Mouse (Mus musculus) left cerebral cortex, adult 9 months (tissue): Measurements from ENCODE around the gene Baiap2.
A peak's percentile ranks its signal among the peaks of the same experiment; 100 is the strongest.

Experiments used
- DNase-seq, 2 experiments: peaks; one replicate each; pipeline ENCODE4 v3.0.0; 2022; ENCODE audit warnings: low spot score in 2 of 2

Gene Baiap2

DNA sequence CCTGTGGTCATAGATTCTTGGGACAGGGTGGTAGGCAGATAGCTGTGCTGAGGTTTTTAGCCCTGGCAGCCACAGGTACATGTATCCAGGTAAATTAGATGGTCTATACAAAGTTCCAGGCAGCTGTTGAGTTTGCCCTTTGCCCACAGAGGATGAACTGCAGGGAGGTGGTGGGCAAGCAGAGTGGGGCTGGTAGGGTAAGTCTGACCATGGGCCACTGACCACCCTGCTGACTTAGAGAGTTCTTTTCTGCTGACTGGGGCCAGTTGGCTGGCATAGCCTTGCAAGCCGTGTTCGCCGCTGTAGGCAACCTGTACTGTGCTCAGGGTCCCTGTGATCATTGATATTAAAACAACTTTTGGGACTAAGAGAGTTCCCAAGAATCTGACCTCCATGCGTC lies 36.1 kb downstream of the Baiap2 start:
- no peak for DNase-seq

DNA sequence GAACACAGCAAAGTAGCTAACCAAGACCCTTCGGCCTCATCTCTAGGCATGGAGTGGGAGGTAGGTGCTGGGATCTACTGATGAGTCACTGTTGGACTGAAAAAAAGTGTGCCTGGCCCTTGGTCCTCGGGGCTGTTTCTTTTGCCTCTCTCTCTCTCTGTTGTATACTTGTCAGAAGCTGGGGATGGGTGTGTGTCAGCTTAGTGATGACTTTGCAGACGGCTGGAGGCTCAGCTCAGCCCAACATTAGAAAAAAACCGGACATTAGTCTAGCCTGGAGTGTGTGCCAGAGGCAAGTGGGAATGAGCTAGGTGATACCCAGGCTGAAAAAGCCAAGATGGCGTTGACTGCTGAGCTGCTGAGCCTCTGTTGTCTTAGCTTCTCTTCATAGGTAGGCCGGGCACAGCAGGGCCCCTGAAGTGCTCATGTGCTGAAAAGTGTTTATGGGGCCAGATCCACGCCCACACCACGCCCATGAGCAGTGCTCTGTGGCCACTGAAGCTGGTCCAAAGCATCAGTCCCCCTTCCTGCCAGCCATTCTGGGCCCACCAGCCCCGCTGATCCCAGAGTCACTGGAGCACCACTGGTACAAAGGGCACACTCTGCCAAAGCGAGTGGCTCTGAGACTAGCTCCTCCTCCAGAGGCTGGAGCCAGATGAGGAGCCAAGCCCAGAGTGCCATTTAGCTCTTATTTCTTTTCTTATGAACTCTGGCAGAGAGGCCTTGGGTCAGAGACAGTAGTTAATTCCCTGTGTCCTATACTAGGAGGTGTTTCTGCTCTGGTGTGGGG lies 37.2 kb downstream of the Baiap2 start:
- DNase-seq = no peak

DNA sequence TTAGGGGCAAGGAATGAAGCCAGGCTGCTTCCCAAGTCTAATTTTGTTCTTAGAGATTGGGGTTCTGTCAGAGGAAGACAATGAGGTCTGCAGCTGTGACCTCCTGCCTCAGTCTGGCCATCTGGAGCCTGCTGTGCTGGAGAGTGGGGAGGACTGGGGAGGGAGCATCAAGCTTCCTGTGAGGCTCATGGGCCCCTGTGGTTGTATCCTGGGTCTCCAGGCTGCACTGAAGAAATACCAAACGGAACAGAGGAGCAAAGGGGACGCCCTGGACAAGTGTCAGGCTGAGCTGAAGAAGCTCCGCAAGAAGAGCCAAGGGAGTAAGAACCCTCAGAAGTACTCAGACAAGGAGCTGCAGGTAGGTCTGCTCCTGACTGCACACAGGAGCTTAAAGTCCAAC lies 39.2 kb downstream of the Baiap2 start:
- DNase-seq = no peak

DNA sequence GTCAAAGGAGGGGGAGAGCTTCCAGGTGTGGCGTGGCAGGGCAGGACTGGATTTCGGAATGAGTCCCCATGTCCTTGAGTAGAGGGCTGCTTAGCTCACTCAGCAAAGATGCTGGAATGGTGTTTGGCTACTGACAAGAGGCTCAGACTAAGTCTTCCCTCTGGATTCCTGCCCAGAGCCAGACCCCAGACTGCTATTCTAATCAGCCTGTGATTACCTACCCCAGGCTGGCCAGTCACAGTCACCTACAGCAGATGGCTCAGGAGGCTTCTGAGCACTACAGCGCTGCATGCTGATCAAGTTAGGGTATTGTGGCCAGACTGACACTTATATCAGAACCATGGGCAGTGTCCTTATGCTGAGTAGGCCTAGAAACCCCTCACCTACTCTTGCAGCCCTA lies 39.7 kb downstream of the Baiap2 start:
- DNase-seq = no peak

DNA sequence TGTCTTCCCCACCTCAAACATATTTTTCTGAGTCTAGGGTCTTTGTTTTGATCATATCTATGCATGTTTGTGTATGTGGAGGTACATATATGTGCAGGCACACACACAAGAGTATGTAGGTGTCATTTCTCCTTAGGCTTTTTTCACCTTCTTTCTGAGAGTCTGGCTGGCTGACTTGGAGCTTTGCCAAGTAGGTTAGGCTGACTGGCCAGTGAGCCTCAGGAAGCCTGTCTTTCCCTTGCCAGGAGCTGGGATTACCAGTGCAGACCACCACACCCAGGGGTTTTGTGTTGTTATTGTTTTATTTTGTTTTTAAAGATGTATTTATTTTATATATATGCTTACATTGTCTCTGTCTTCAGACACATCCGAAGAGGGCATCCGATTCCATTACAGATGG lies 40.6 kb downstream of the Baiap2 start:
- DNase-seq = no peak

DNA sequence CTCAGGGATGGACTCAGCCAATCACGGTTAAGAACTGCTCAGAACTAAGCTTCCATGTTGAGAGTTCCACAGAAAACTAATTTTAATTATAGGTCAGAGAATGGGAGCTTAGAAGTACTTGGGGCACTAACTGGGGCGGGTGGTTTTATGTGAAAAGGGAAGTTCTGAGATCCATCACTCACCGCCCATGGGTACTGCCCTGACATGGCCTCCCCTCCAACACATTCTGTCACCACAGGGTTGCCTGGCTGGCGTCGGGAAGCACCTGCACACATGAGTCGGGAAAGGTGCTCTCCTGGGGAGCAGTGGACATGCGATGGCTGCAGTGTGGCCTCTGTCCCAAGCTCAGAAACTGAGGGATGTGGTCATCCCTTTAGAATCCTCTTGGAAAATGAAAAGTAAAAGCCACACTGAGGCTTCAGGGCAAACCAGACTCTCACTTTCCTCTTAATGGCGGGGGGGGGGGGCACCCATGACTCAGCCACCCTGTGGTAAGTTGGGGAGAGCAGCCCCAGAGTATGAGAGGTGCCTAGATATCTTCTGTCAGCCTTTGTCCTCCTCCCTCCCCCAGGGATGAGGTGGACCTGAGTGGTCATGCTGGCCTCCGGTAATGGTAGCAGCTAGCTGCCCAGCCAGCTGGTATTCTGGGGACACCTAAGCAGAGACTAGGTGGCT lies 44.3 kb downstream of the Baiap2 start:
- no peak for DNase-seq

DNA sequence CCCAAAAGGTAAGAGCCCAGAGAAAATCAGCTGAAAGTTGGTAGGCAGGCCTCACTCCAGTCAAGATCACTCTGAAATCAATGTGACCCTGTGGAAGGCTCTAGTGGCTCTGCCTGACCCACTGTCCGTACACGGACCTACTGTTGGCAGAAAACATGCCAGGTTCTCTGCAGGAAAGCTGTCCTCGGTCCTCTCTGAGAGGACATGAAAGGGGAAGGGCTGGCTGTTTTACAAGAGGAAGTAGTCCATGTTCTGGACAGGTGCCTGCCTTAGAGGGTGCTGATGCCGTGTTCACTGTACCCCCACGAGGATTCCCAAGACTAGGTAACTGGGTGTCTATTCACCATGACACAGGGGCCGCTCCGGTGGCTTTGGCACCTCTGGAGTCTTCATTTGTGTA lies 45.3 kb downstream of the Baiap2 start:
- no peak for DNase-seq

DNA sequence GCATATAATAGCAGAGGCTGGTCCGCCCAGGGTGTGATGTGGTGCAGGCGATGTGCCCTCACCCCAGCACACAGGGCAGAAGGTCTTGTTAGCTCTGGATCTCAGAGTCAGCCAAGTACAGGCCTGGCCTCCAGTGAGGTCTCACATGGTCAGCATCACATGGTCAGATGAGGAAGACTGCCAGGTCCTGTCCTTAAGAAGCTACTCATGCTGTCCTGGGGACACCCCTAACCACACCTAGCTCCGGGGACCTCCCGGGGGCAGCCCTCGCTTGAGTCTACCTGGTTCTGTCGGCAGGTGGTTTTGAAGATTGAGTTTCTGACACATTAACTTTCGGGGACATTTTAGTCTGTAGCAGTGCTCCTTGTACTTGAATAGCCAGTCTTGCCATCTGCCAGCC lies 45.8 kb downstream of the Baiap2 start:
- DNase-seq = no peak

DNA sequence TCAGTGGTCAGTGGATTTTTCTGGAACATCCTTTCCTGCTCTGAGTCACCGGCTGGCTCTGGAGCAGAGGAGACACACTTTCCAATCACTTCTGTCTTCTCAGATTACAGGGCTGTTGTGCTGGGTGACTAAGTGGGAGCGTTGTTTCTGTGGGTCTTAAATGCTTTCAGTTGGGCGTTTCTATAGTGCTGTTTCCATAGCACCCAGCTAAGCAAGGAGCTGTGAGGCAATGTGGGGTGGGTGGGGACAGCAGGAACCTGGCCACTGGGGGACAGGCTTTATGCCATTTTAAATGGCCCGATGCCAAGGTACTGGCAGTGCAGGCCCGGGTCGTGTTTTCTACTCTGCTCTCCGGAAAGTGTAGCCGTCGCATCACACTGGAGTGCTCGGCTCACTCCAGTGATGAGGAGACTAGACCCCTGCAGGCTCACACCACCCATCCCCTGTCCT lies 46.6 kb downstream of the Baiap2 start:
- DNase-seq = peak; percentile 76

DNA sequence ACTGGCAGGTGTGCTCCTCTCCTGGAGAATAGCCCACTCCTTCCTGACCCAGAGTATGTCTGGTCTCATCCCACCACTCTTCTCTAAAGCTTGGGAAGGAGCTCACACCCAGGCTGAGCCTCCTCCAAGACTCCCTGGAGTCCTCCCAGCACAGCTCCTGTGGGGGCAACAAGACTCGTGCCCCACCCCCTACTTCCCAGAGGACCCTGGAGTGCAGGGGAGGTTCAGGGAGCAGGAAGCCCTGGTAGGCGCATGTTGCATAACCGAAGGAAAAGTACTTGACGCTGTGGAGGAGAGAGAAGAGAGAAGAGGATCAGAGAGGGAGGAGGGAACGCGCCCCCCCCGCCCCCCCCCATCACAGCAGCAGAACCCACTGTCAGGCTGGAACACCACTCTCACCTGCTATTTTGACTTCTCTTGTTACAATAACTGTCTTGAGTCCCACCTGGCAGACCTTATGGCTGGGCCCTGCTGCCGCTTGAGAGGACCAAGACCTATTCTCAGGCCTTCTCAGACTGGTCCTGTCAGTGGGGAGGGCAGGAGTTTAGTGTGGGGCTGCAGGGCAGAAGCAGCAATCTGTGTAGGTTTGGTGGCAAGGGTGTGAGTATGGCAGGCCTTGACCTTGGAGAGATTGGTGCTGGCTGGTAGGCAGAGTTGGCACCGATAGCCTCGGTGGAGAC lies 48.2 kb downstream of the Baiap2 start:
- peak; percentile 60 to 68 for DNase-seq

DNA sequence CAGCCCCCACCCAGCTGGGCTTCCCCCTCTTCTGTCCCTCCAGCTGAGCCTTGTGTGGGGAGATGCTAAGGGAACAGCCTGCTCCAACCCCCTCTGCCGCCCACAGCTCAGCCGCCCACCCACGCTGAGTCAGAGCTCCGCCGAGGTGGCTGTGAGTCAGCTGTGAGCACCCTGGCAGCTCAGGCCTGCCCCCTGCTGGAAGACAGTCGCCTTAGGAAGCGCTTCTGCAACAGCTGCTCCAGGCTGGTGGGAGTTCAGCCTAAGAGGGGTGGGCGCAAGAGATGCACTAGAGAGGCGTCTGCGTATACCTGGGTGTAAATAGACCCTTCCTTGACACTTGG lies 48.7 kb downstream of the Baiap2 start:
- peak; percentile 93 to 95 for DNase-seq

DNA sequence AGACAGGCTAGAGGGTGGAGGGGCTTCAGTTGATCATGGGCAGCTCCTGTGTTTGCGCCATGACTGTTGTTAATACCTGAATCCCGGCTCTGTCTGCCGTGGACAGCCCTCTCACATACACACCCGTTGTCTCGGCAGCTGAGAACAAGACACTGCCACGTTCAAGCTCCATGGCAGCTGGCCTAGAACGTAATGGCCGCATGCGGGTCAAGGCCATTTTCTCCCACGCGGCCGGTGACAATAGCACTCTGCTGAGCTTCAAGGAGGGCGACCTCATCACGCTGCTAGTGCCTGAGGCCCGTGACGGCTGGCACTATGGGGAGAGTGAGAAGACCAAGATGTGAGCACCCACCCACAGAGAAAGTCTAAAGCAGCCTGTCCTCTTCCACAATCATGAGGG lies 54.8 kb downstream of the Baiap2 start:
- DNase-seq = no peak

DNA sequence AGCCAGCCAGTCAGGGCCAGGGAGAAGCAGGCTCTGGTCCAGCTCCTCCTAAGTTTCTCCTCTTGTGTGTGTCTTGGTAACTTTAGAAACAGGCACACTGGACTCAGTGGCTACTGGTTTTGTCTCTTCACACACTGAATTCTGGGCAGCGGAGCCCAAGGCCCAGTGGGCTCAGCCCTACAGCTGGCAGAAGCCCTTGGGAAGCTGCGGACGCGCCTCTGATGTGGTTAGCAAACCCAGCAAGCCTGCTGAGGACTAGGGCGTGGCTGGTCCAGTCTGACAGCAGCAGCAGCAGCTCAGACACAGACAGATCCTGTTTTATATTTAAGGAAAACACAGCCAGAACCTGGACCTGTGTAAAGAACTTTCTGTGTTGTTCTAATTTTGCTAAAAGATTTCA lies 59.5 kb downstream of the Baiap2 start:
- DNase-seq = no peak

DNA sequence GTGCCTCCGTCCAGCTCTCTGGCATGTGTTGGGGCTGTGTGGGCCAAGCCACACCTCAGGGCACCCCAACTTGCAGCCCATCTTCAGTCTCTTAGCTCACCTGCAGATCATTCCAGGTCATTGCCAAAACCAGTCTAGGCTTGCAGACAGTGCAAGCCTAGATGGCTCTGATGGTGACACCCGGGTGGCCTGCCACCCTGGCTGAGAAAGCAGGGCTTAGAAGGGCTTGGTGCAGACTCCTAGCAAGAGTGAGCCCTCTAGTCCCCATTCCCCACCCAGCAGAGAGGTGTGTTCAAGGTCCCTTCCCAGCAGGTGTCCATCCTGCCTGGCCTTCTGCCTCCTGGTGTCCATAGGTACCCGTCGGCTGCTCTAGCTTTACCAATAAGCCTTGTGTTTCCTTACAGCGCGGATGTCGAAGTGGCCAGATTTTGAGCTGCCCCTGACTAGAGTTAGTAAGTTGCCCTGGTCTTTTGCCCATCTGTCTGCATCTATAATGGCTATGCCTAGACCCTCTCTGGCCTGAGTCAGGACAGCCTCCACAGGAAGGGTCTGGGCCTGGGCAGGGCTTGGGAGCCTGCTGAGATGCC lies 60.2 kb downstream of the Baiap2 start:
- no peak for DNase-seq

DNA sequence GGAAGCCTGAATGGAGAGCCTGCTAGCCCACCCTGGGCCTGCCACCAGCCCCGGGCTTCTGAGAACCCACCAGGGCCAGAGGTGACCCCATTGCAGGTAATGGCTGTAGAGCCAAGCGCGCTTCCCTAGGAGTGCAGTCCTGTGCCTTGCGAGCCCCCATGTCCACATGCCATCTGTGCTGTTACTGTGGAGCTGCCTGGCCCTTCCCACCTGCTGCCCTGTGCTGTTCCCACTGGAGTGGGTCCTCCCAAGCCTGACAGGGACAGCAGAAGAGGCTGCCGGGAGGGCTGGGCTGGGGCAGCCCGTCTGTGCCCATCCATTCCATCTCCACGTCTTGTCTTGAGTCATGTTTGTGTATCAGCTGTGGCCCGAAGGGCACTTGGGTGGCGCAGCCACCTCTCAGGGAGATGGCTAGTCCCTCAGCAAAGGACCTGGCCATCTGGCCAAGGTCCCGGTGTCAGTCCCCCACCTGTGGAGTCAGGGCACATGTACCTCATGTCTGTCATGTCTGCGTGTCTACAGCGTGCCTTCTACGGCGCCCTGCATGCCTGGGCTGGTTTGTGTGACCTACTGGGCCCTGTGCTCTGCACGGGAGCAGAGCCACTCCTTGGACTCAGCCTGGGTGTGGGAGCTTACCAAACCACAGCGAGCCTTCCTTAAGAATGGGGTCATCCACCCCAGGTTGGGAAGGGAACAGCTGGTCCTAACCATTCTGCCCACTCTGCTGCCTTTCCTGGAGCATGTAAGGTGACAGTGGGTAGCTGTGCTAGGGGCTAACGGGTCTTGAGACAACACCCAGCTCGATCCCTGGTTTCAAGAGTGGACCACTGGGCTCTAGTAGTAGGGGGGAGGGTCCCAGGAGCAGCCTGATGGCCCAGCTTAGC lies 63.1 kb downstream of the Baiap2 start:
- no peak for DNase-seq

DNA sequence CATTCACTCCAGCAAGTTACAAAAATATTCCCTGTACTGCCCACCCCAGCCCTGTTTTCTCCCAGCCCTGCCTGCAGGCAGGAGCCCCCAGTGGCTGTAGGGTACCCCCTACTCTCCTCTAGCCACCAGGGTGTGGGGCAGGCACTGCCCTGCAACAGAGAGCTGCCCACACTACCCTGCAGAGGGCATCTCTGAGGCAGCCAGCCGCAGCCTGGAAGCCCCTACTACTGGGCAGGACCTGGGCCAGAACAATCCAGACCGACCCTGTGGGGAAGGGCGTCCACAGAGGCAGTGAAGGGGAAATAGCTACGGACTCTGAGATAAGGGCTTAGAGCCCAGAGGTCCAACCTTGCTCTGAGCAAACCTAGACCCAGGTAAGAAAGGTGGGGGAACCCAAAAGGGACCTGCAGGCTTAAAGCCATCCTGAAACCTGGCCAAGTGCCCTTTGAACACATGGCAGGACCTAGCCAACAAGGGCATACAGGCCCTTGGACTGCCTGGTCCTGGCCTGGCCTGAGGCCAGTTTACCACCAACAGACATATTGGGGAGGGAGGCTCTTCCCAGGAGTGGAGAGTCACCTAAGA lies 65.0 kb downstream of the Baiap2 start:
- no peak for DNase-seq

DNA sequence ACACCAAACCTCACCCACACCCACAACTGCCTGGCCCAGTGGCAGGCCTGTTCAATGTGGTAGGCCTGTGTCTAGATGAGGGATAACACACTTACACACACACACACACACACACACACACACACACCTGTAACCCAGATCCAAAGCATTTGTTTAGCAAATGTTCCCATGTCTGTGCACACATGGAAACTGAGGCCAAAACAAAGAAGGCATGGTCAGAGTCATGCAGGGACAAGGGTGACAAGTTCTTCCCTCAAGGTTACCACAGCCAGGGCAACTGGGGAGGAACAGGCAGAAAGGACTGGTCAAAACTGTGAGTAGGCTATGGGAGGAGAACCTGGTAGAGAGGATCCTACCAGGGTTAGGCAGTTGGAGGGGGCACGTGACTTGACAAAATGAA lies 65.9 kb downstream of the Baiap2 start:
- DNase-seq = no peak

DNA sequence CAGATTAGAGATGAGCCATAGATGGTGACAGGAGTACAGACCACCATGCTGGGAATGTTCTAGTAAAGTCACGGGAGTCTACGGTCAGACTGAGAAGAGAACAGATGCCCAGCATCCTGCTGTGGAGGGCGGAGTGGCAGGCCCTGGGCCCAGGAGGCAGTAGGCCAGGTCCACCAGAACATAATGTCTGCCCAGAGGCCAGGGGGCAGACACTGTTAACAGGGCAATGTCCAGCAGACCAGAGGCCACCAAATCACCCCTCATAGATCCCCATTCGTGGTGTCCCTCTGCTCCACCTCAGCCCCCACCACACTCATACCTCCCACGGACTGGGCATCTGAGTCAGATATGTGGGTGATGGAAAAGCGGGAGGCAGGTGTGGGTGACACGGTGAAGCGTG lies 66.4 kb downstream of the Baiap2 start:
- no peak for DNase-seq

DNA sequence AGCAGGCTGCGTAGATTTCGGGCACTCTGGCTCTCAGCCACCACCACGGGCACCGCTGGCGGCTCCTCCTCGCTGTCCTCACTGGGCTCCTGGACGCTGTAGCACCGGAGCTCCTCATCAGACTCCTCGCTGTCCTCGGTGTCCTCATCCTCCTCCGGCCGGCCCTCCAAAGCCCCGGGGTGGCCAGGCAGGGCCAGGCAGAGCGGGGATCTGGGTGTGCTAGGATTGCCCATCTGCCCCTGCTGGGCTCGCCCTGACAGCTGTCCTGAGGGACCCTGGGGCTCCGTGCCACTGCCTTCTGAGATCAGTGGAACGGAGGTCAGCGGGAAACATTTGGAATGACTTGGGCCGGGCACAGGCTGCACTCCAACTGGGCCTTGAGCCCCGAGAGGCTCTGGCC lies 67.4 kb downstream of the Baiap2 start:
- no peak for DNase-seq

DNA sequence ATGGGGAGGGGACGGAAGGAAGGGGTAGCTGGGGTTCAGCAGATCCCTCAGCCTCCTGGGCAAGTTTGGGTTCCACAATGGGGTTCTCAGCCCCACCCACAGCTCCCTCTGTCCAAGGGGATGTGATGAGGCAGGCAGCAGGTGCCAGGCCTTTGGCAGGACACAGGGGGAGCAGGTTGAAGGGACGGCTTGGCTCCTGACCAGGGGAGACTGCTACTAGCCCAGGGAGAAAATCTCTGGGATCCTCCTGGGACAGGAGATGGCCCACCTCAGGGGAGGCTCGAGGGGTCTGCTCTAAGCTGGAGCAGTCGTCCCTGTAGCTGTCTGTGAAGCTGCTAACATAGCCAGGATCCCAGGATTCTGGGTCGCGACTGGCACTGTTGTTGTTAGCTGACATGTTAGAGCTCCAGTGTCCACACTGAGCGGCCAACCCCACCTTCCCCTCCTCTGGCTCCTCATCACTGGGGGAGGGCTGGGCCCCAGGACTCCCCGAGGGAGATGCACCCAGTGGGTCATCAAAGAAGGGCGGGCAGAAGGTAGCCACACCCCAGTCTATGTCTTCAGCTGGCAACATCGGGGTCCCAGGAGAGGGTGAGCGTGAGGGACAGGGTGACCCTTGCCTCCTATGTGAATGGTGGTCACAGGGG lies 68.7 kb downstream of the Baiap2 start:
- DNase-seq = no peak
